Mouse (Mus musculus) ES-Bruce4 (cell line): ENCODE data around the gene Ubn1.

Experiments
- CTCF ChIP-seq: IDR thresholded peaks from one replicate; pipeline ENCODE4 v1.8.1; 2011; ENCODE audit warnings: low read depth, low read length
- EP300 ChIP-seq: IDR thresholded peaks from 2 replicates; pipeline ENCODE4 v1.6.1; 2011; ENCODE audit warnings: low read depth, low read length; ENCODE audit not compliant: insufficient read depth
- POLR2A ChIP-seq: IDR thresholded peaks from one replicate; pipeline ENCODE4 v1.8.1; 2011; ENCODE audit warnings: low read length; ENCODE audit not compliant: insufficient read depth

DNA sequence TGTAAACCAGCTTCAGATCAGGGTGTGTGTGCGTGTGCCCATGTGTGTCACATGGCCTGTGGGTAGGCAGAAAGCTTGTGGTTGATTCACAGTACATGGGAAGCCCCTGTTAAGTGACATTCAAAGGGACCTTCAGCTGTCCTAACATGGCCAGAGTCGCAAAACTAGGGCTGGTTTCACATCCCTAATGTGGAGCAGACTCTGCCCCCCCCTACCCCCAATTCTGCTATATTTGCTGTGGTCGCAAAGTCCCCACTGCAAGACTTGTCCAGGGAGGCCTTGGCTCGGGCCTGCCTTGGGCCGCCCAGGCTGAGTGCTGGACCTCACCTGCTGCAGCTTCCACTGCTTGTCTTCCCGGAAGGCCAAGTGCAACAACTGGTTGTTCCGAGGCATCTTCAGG, 38.6 kb upstream of the Ubn1 start:
- no peak for TF ChIP-seq CTCF
- no peak for TF ChIP-seq POLR2A
- TF ChIP-seq EP300: no peak
